In the genomic region with DNA sequence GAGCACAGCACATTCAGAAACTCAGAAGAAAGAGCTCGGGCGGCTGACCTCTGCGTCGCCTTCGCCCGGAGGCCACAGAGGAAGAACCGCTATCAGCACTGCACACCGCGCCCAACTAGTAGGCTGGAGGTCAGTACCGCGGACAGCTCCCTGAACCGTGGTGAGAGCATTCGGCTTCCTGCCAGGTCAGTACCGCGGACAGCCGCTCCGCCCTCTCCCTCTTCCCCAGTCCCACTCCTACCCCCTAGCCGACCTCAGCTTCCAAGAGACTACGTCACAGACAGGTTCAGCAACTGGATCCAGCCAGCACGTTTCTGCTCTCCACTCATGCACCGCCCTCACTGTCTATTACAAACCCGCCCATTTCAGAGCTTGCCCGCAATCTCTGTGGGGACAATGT, we compare ENCODE assay signal across 9 mouse cellular contexts. TPM values are rescaled to one million over a fixed set of nuclear protein-coding genes. Genes with fewer than 3 reads are reported as not detected.
DNase-seq lines count a peak whose midpoint lies in the region; ATAC-seq and TF ChIP-seq lines count a peak whose summit lies in the region.
"Had no signal": no experiment of that assay in that cellular context is flagged by ENCODE, and none has a peak within 500 bp of the region (broad histone marks: within the 10 kb centered on the region; RNA-seq: fewer than 3 reads in every experiment).

No protein-coding gene starts in this region.

- no peak for TF ChIP-seq EP300 in liver, postnatal 0 days (IDR thresholded peaks at IDR 0.05; ENCODE audit: low read depth)

- peaks cover 42% of the 10 kb centered on the region for H3K27me3 ChIP-seq in Patski
- peaks cover 92% of the 10 kb centered on the region for H3K27me3 ChIP-seq in embryonic facial prominence, embryonic 12.5 days
- H3K27me3 ChIP-seq in heart, embryonic 15.5 days = peaks cover 88% of the 10 kb centered on the region
- peaks cover 66% of the 10 kb centered on the region for H3K27me3 ChIP-seq in liver, postnatal 0 days (ENCODE audit: insufficient read depth, low read length)

- no peak overlapping the region for H3K27ac ChIP-seq in embryonic facial prominence, embryonic 12.5 days
- no peak overlapping the region for H3K27ac ChIP-seq in heart, embryonic 15.5 days
- H3K27ac ChIP-seq in liver, postnatal 0 days (ENCODE audit: low read depth) = no peak overlapping the region
- H3K27ac ChIP-seq: macrophage had no signal

- H3K9me3 ChIP-seq in embryonic facial prominence, embryonic 12.5 days = no peaks in the 10 kb centered on the region
- H3K9me3 ChIP-seq in heart, embryonic 15.5 days (replicated peaks) = no peaks in the 10 kb centered on the region
- no peaks in the 10 kb centered on the region for H3K9me3 ChIP-seq in liver, postnatal 0 days (ENCODE audit: low read length)

- in situ Hi-C loops in Patski (cut with MboI; ENCODE audit: low pct_unique_long_range_greater_than_20kb) = no loop called here

- peak; percentile 44 for ATAC-seq in Patski
- peak; percentile 82 for ATAC-seq in embryonic facial prominence, embryonic 12.5 days (ENCODE audit: insufficient number of reproducible peaks, insufficient read depth, low FRiP score, low TSS enrichment)
- peak; percentile 79 for ATAC-seq in heart, embryonic 15.5 days (replicated peaks; ENCODE audit: insufficient number of reproducible peaks, insufficient read depth, low FRiP score, low read depth)
- peak; percentile 90 for ATAC-seq in liver, postnatal 0 days

- no peak overlapping the region for H3K9ac ChIP-seq in embryonic facial prominence, embryonic 12.5 days
- H3K9ac ChIP-seq in heart, embryonic 15.5 days = no peak overlapping the region
- H3K9ac ChIP-seq in liver, postnatal 0 days (replicated peaks) = no peak overlapping the region

- no peak for TF ChIP-seq CTCF in Patski (IDR thresholded peaks at IDR 0.05)
- no peak for TF ChIP-seq CTCF in liver, postnatal 0 days (IDR thresholded peaks at IDR 0.05; ENCODE audit: low read depth)

- H3K36me3 ChIP-seq in embryonic facial prominence, embryonic 12.5 days = no peaks in the 10 kb centered on the region
- H3K36me3 ChIP-seq in heart, embryonic 15.5 days = no peaks in the 10 kb centered on the region
- H3K36me3 ChIP-seq in liver, postnatal 0 days (replicated peaks; ENCODE audit: insufficient read depth, low read length) = no peaks in the 10 kb centered on the region

- H3K4me1 ChIP-seq in embryonic facial prominence, embryonic 12.5 days = peaks cover 19% of the 10 kb centered on the region
- H3K4me1 ChIP-seq in heart, embryonic 15.5 days (replicated peaks) = peaks cover 23% of the 10 kb centered on the region
- H3K4me1 ChIP-seq in liver, postnatal 0 days (ENCODE audit: insufficient read depth) = peaks cover 6% of the 10 kb centered on the region

- POLR2A ChIA-PET in Patski (lab: Charles Lee) = no interaction called here

- DNase-seq in A20 (ENCODE audit: low read depth, low spot score) (peak; percentile 66), Patski (ENCODE audit: low read depth, low spot score) (peak; percentile 64)
- DNase-seq in large intestine, adult 2 months (ENCODE audit: low read depth, low spot score) = peak; percentile 21
- DNase-seq in liver, postnatal 0 days = peak; percentile 93
- DNase-seq in retina, postnatal 1 day = peak; percentile 88
- peak; percentile 94 for DNase-seq in urinary bladder, postnatal 14 days (ENCODE audit: low spot score)

- H3K4me2 ChIP-seq in embryonic facial prominence, embryonic 12.5 days (replicated peaks) = no peak overlapping the region
- no peak overlapping the region for H3K4me2 ChIP-seq in heart, embryonic 15.5 days
- no peak overlapping the region for H3K4me2 ChIP-seq in liver, postnatal 0 days (ENCODE audit: low read depth, low read length)

- CTCF ChIA-PET in Patski (lab: Charles Lee) = interaction anchor here (0.9 kb wide), 1 partner anchor 44 kb away, joined by 3 read pairs; no protein-coding TSS in a partner anchor

- no peak overlapping the region for H3K4me3 ChIP-seq in embryonic facial prominence, embryonic 12.5 days
- H3K4me3 ChIP-seq in heart, embryonic 15.5 days = no peak overlapping the region
- H3K4me3 ChIP-seq in liver, postnatal 0 days (ENCODE audit: low read depth, low read length) = no peak overlapping the region

- WGBS in embryonic facial prominence, embryonic 12.5 days = 2% methylated on average over 23 of the region's 23 CpGs
- WGBS in heart, embryonic 15.5 days = 2% methylated on average over 23 of the region's 23 CpGs
- WGBS in large intestine, adult 2 months = 3% methylated on average over 23 of the region's 23 CpGs
- 3% methylated on average over 23 of the region's 23 CpGs for WGBS in liver, postnatal 0 days (ENCODE audit: insufficient replicate concordance)

RNA-seq across cellular contexts. Expression of a gene that starts 4.4 kb away (rescaled TPM):
- polyA plus RNA-seq in Patski (2021) = not detected
- not detected in 2 replicates for polyA plus RNA-seq in embryonic facial prominence, embryonic 12.5 days (2016; fragmentation: Nextera tagmentation; extraction: Ambion mirVana)
- polyA plus RNA-seq in heart, embryonic 15.5 days (2015; fragmentation: Nextera tagmentation; extraction: Ambion mirVana) = not detected in 2 replicates
- polyA plus RNA-seq in large intestine, adult 2 months (2012; rRNA removed) = not detected in 2 replicates
- polyA plus RNA-seq in liver, postnatal 0 days (2015; fragmentation: Nextera tagmentation; extraction: Ambion mirVana) = not detected in 2 replicates
- polyA plus RNA-seq: macrophage had no signal

RNA-seq across cellular contexts. Expression of a gene that starts 59.9 kb away (rescaled TPM):
- polyA plus RNA-seq in Patski (2021) = 9.3 TPM
- 10.9 and 11.3 TPM in 2 replicates for polyA plus RNA-seq in embryonic facial prominence, embryonic 12.5 days (2016; fragmentation: Nextera tagmentation; extraction: Ambion mirVana)
- 3.8 and 5.2 TPM in 2 replicates for polyA plus RNA-seq in heart, embryonic 15.5 days (2015; fragmentation: Nextera tagmentation; extraction: Ambion mirVana)
- polyA plus RNA-seq in large intestine, adult 2 months (2012; rRNA removed) = 0.98 and 4.4 TPM in 2 replicates
- polyA plus RNA-seq in liver, postnatal 0 days (2015; fragmentation: Nextera tagmentation; extraction: Ambion mirVana) = 2.5 and 3.1 TPM in 2 replicates

Comparison
In these comparisons a context has a peak if more than half of its experiments do, and no peak if none do; other contexts are left out.
1. DNase-seq: peak in every context shown above with its lines; median percentile 94 in urinary bladder, postnatal 14 days; 93 in liver, postnatal 0 days; 88 in retina, postnatal 1 day; 66 in A20; 64 in Patski; 21 in large intestine, adult 2 months.